Mouse (Mus musculus): ENCODE measurements around the gene 2010109A12Rik. TPM values are rescaled to one million over a fixed set of nuclear protein-coding genes. Genes with fewer than 3 reads are reported as not detected.

Gene 2010109A12Rik
- total RNA-seq, 1 experiment from 2014 or later: 1.3 TPM

Other genes starting within 250 kb of the 2010109A12Rik start
- gene Sowahb, start 161.5 kb upstream of the 2010109A12Rik start, total RNA-seq (2017): not detected in 2 replicates
- gene Sept11, start 113.1 kb upstream of the 2010109A12Rik start, total RNA-seq (2017): 66.4 and 67.9 TPM in 2 replicates
- gene Ccni, start within 50 bp of the 2010109A12Rik start, total RNA-seq (2017): 161 and 175 TPM in 2 replicates
- gene Ccng2, start 60.7 kb downstream of the 2010109A12Rik start, total RNA-seq (2017): 55.0 and 75.0 TPM in 2 replicates

Data from common myeloid progenitor, adult 5-6 weeks (primary cell).